Mouse (Mus musculus) G1E (cell line): Measurements from ENCODE around the gene Tbck.

Experiments
- CTCF ChIP-seq: IDR thresholded peaks from 2 replicates; pipeline ENCODE4 v1.5.1; 2012; ENCODE audit warnings: low read depth, low read length, inconsistent platforms, mixed read lengths
- GATA1 ChIP-seq: IDR thresholded peaks from 2 replicates; pipeline ENCODE4 v1.6.1; 2012; ENCODE audit warnings: borderline replicate concordance, low read length, inconsistent platforms, mixed read lengths
- POLR2AphosphoS5 ChIP-seq: IDR thresholded peaks from 2 replicates; pipeline ENCODE4 v1.6.1; 2012; ENCODE audit warnings: low read depth, low read length, inconsistent platforms; ENCODE audit not compliant: insufficient replicate concordance
- TAL1 ChIP-seq: conservative IDR thresholded peaks from 2 replicates; pipeline ENCODE4 v1.6.1; 2012; ENCODE audit warnings: low read depth, low read length, inconsistent platforms, mixed read lengths

DNA sequence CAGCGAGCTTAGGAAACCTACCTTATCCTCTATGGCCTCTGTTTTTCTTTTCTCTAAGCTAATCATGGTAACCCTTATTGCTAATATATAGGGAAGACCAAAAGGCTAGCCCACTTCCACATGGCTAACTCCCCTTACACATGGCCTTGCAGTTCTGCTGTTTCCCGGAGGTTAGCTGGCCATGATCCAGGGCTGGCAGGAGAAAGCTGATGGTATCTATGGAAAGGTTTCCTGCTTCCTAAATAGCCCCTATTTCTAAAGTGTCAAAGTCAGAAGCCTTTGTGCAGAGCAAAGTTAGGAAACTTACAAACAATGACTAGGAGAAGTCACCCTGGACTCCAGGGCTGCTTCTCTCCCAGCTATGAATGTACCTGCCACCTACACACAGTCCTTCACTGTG, 184.9 kb downstream of the Tbck start:
- TF ChIP-seq CTCF (no peak), GATA1 (no peak), TAL1 (no peak), POLR2AphosphoS5 (no peak)
